Mouse (Mus musculus): ENCODE data around the gene Clec3a. TPM values are rescaled to one million over a fixed set of nuclear protein-coding genes. Genes with fewer than 3 reads are reported as not detected.
A peak's percentile ranks its signal among the peaks of the same experiment; 100 is the strongest.

The Clec3a gene
- polyA plus RNA-seq, 1 experiment from 2014 or later: not detected

- Histone ChIP-seq H3K9me3 (ENCODE audit: control insufficient read depth, low read length) (no peaks in the 10 kb centered on the region), H3K4me3 (replicated peaks; ENCODE audit: low read depth, low read length) (no peak overlapping the region), H3K4me1 (ENCODE audit: control insufficient read depth, insufficient read depth, low read length) (no peaks in the 10 kb centered on the region), H3K9ac (replicated peaks; ENCODE audit: low read length) (no peak overlapping the region), H3K27ac (replicated peaks; ENCODE audit: low read depth, low read length) (no peak overlapping the region), H3K4me2 (ENCODE audit: low read length) (no peak overlapping the region), H3K27me3 (ENCODE audit: control insufficient read depth, insufficient read depth, low read length) (no peaks in the 10 kb centered on the region), H3K36me3 (ENCODE audit: control insufficient read depth, insufficient read depth, low read length) (no peaks in the 10 kb centered on the region)
- 76% methylated on average over 21 of the region's 21 CpGs for WGBS
- peak; percentile 64 for DNase-seq
- no peak for ATAC-seq (ENCODE audit: low FRiP score, low TSS enrichment)
Measured at GRCm38 (mm10) chr8:114468526-114469207, 50.8 kb downstream of the Clec3a start.

GRCm38 (mm10) chr8:114469208-114469590 lies 51.3 kb downstream of the Clec3a start:
- Histone ChIP-seq H3K27ac (replicated peaks; ENCODE audit: low read depth, low read length) (no peak overlapping the region), H3K4me1 (ENCODE audit: control insufficient read depth, insufficient read depth, low read length) (no peaks in the 10 kb centered on the region), H3K4me2 (ENCODE audit: low read length) (no peak overlapping the region), H3K36me3 (ENCODE audit: control insufficient read depth, insufficient read depth, low read length) (no peaks in the 10 kb centered on the region), H3K9me3 (ENCODE audit: control insufficient read depth, low read length) (no peaks in the 10 kb centered on the region), H3K27me3 (ENCODE audit: control insufficient read depth, insufficient read depth, low read length) (no peaks in the 10 kb centered on the region), H3K4me3 (replicated peaks; ENCODE audit: low read depth, low read length) (no peak overlapping the region), H3K9ac (replicated peaks; ENCODE audit: low read length) (no peak overlapping the region)
- WGBS: 93% methylated on average over 10 of the region's 10 CpGs
- ATAC-seq (ENCODE audit: low FRiP score, low TSS enrichment): no peak
- no peak for DNase-seq

- H3K27ac ChIP-seq (replicated peaks; ENCODE audit: low read depth, low read length): no peak overlapping the region
- H3K9ac ChIP-seq (replicated peaks; ENCODE audit: low read length): no peak overlapping the region
- no peaks in the 10 kb centered on the region for H3K9me3 ChIP-seq (ENCODE audit: control insufficient read depth, low read length)
- no peaks in the 10 kb centered on the region for H3K36me3 ChIP-seq (ENCODE audit: control insufficient read depth, insufficient read depth, low read length)
- no peaks in the 10 kb centered on the region for H3K27me3 ChIP-seq (ENCODE audit: control insufficient read depth, insufficient read depth, low read length)
- H3K4me2 ChIP-seq (ENCODE audit: low read length): no peak overlapping the region
- DNase-seq: no peak
- ATAC-seq (ENCODE audit: low FRiP score, low TSS enrichment): no peak
- WGBS: 92% methylated on average over 11 of the region's 11 CpGs
- no peak overlapping the region for H3K4me3 ChIP-seq (replicated peaks; ENCODE audit: low read depth, low read length)
- no peaks in the 10 kb centered on the region for H3K4me1 ChIP-seq (ENCODE audit: control insufficient read depth, insufficient read depth, low read length)
Measured at GRCm38 (mm10) chr8:114473546-114473945, 55.7 kb downstream of the Clec3a start.

Other genes starting within 250 kb of the Clec3a start
- gene Vat1l, start 212.5 kb upstream of the Clec3a start, polyA plus RNA-seq (2014; fragmentation: Nextera tagmentation; extraction: Ambion mirVana): 29.5 and 47.7 TPM in 2 replicates
- 11.4 and 12.9 TPM in 2 replicates for gene Wwox, start 21.6 kb downstream of the Clec3a start, polyA plus RNA-seq (2014; fragmentation: Nextera tagmentation; extraction: Ambion mirVana)